Mouse (Mus musculus) hematopoietic stem cell, adult 5-6 weeks (primary cell): ENCODE data around the gene Btn2a2. TPM values are rescaled to one million over a fixed set of nuclear protein-coding genes. Genes with fewer than 3 reads are reported as not detected.

ENCODE experiments used
- ATAC-seq, 2 experiments: fragments of 125-278 bp in 1 of 2; replicated peaks in 1 of 2; 2 replicates each; pipeline ENCODE4 v1.8.0; 2016 to 2017; ENCODE audit warnings: inconsistent platforms in 2 of 2, mild to moderate bottlenecking in 2 of 2, moderate number of reproducible peaks in 2 of 2, low read depth in 1 of 2, moderate TSS enrichment in 1 of 2; ENCODE audit not compliant: low FRiP score in 2 of 2, poor library complexity in 2 of 2, severe bottlenecking in 2 of 2, insufficient read depth in 1 of 2, low TSS enrichment in 1 of 2
- total RNA-seq: library from RNA; stranded (forward); fragments of 172-1452, 232-1000 nt; gene quantifications from 2 replicates; pipeline ENCODE4 v1.2.3, GENCODE M21; 2017

Btn2a2 gene
- total RNA-seq, 1 experiment from 2014 or later: not detected

GRCm38 (mm10) chr13:23464841-23465366 is 23.8 kb downstream of the Btn2a2 start:
- ATAC-seq: peak in 1 of 2 experiments; percentile 19; a peak in 1 of 4 replicates

DNA sequence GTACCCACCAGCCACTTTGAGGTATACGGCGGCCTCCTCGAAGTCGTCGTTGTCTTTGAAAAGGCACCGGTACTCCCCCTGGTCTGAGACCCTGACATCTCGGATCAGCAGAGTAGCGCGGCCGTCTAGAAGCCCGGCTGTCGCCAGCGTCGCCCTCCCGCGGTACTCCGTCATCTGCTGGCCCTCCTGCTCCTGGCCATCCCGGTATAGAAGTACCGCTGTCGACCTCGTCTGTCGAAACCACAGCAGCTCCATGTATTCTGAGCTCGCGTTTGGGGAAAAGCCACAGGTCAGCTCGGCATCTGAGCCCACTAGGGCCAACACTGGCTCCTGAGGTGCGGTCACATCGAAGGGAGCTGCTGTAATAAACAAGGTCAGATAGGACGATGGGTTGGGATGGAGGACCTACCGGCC is 24.4 kb downstream of the Btn2a2 start:
- peak; percentile 34 to 57 for ATAC-seq

GRCm38 (mm10) chr13:23463381-23464223 is 25.1 kb downstream of the Btn2a2 start:
- no peak; a peak in 1 of 4 replicates for ATAC-seq

DNA sequence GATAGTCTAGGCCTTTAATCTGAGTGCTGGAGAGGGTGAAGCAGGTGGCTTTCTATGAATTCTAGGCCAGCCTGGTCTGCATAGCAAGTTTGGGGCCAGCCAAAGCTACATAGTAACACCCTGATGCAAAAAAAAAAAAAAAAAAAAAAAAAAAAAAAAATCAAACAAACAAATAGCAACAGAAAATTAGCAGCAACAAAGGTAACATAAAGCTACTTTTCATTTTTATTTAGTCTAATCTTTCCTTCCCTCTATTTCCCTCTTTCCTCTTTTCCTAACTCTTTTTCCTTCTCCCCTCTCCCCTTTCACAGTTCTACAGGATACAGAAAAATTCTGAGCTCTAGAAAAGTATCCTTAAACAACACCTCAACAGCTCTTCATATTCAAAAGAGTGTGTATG is 26.0 kb downstream of the Btn2a2 start:
- no peak for ATAC-seq

DNA sequence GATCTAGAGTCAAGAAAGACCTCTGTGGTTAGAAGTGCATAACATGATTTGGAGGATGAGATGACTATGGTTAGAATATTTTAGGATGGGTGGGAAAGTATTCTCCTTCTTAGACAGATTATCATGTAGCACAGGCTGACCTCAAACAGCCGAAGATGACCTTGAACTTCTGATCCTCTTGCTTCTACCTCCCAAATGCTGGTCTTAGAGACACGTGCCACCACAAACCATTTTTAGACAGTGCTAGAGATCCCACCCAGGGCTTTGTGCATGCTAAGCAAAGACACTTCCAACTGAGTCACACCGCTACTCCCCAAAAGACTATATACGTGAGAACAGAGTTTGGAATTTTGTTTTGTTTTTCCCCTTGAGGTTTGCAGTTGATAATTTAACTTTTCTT is 26.6 kb downstream of the Btn2a2 start:
- no peak for ATAC-seq

- ATAC-seq: peak in 1 of 2 experiments; percentile 26; a peak in 1 of 4 replicates
Measured at GRCm38 (mm10) chr13:23459264-23459846, 29.3 kb downstream of the Btn2a2 start.

GRCm38 (mm10) chr13:23453926-23454325 is 34.7 kb downstream of the Btn2a2 start:
- 0 out of 4 replicates have a peak, but pooled peaks of 1 of the 2 experiments have one; percentile 20 for ATAC-seq

DNA sequence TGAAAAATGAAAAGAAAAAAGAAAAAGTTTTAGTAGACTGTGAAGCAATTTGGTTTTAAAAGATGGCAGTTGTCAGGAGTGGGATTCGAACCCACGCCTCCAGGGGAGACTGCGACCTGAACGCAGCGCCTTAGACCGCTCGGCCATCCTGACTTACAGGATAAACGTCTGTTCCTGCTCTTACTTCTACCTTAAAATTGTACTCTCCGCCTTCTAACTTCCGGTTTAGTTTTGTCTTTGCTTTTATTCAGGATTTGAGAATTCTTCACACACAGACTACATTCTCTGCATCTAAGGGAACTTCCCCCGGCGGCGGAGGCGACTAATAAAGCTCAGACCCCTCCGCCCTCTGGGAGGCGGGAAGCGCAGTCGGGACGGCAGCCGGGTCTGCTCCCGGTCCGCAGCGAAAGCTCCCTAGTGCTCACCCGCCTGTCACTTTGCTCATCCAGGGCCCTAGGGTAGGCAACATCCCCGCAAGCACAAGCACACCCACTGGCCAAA is 35.2 kb downstream of the Btn2a2 start:
- peak; percentile 48 to 60 for ATAC-seq

DNA sequence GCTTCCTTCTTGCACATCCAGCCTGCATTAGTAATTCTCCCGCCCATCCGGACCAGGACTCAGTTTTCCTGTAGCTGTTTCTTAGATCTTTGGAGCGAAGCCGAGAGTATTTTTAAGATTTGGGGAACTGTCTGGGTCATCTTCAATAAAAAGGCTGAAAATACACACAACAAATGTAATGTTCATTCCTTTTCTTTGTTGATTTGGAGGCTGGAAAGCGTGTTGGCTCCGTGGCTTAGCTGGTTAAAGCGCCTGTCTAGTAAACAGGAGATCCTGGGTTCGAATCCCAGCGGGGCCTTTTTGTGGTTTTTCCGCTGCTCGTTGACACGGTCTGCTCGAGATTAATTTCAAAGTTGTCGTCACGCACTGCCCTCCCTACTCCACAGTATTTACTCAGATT is 38.3 kb downstream of the Btn2a2 start:
- no peak for ATAC-seq

DNA sequence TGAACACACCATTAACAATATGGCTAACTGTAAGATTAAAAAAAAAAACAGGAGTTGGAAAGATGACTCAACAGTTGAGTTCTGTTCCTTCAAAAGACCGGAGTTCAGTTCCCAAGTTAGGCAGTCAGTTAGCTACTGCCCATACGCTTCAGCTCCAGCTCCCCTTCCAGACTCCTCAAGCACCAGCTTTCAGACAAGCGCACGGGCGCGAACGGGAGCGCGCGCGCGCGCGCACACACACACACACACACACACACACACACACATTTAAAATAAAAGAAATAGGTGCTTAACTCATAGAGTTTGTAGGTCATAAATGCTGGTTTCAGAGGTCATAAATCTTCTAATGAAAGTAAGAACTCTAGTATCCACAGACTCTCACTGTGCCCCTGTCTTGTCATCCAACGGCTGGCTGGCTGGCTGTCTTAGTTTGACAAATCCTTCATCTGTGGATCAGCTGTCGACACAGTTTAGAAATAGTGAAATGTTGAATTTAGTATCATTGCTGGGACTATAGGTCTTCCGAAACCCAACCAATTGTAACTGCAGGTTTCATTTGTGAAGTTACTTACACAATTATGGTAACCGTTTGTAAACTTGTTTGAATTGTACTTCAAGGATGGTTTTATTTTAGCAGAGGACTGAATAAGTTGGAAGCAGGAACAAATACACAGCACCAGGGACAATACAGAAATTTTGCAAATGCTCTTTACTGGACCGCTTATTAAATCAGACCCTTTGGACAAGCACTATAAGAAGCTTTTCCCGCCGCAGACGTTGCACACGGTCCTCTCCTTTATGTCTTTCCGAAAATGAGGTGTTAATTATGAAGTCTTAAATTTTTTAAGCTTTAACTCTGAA is 39.2 kb downstream of the Btn2a2 start:
- ATAC-seq: 0 out of 4 replicates have a peak, but pooled peaks of 1 of the 2 experiments have one; percentile 40

- ATAC-seq: no peak
Measured at GRCm38 (mm10) chr13:23448758-23449157, 39.9 kb downstream of the Btn2a2 start.

DNA sequence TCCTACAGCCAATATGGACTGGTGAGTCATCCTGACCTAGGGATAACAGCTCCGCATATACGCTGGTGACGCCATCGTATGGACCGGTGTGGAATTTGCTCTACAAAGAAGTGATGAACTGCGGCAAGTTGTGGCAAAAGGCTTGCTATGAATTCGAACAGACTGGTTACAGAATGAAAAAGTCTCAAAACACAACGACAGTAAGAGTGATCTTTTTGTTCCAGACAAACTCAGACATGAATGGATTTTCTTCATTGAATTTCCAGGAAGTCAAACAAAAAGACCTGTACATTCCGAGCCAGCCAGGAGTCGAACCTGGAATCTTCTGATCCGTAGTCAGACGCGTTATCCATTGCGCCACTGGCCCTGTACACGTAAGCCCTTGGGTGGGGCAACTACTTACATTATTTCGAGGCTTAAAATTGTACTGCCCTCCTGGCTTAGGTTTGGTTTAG is 42.1 kb downstream of the Btn2a2 start:
- ATAC-seq: peak; percentile 31 to 51; a peak in 3 of 4 replicates

- ATAC-seq: peak; percentile 77 to 83
Measured at GRCm38 (mm10) chr13:23445561-23446320, 42.9 kb downstream of the Btn2a2 start.

DNA sequence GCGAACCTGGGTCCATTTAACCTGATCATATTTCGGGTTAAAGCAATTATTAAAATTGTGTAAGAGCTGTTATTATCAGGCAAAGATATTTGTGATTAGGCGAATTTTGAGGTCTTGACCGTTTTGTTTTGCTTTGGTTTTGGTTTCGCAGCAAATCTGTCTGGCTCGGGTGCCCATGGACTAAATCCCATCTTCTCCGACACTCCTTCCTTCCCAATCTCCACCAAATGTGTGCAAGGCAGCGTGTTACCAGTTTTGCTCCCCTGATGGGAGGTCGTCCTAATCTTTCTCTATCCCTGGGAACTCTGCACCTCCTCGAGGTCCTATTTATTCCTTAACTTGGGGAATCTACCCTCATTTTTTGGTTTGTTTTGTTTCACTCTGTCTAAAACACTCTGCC is 43.5 kb downstream of the Btn2a2 start:
- ATAC-seq: no peak

- ATAC-seq: no peak
Measured at GRCm38 (mm10) chr13:23444451-23444850, 44.2 kb downstream of the Btn2a2 start.

GRCm38 (mm10) chr13:23439901-23440300 is 48.8 kb downstream of the Btn2a2 start:
- no peak for ATAC-seq
